Mouse (Mus musculus) Patski (cell line): Measurements from ENCODE around the gene Pim1. TPM values are rescaled to one million over a fixed set of nuclear protein-coding genes. Genes with fewer than 3 reads are reported as not detected.

Experiments used
- ATAC-seq: fragments of 100-300 bp; one replicate; pipeline ENCODE4 v1.8.0; 2021
- CTCF ChIA-PET: fragments of 350-600 bp; sonication (Branson Sonifier 250); formaldehyde crosslinking; loops from one replicate; lab custom pipeline; 2022; ENCODE audit warnings: inconsistent platforms; lab: Charles Lee
- POLR2A ChIA-PET: fragments of 350-600 bp; sonication (Branson Sonifier 250); formaldehyde crosslinking; loops from one replicate; lab custom pipeline; 2022; ENCODE audit warnings: antibody characterized with exemption, inconsistent platforms; lab: Charles Lee
- DNase-seq: peaks from one replicate; pipeline ENCODE4 v3.0.0-alpha.2; 2011; ENCODE audit warnings: low read depth, low spot score
- H3K27me3 ChIP-seq: fragments of 371-371 bp; one replicate; pipeline ENCODE4 v1.5.1; 2021
- CTCF ChIP-seq: fragments of 100-300 bp; IDR thresholded peaks from one replicate; pipeline ENCODE4 v1.5.1; 2021
- in situ Hi-C: fragments of 300-500 bp; cut with MboI; formaldehyde crosslinking; loops from 3 replicates; pipeline ENCODE4 v1.11.1; 2018; ENCODE audit warnings: low pct_unique_long_range_greater_than_20kb, mixed read lengths
- polyA plus RNA-seq: library from polyadenylated mRNA; unstranded; gene quantifications from one replicate; pipeline ENCODE4 v1.2.3, GENCODE M21; 2021

The Pim1 gene
- polyA plus RNA-seq, 1 experiment from 2014 or later = 48.0 TPM

GRCm38 (mm10) chr17:29455411-29456120 is 35.0 kb upstream of the Pim1 start:
- POLR2A ChIA-PET = interaction anchor here (1.0 kb wide), 1 partner anchor 56 kb away, joined by 3 read pairs; no protein-coding TSS in a partner anchor
- TF ChIP-seq CTCF = no peak
- no peaks in the 10 kb centered on the region for H3K27me3 ChIP-seq
- DNase-seq (no peak), ATAC-seq (no peak)
- in situ Hi-C loops = loop anchor here (5.0 kb wide), 1 partner anchor 37 kb away; the partner anchor contains the start of gene Pim1
- CTCF ChIA-PET = interaction anchor here (1.0 kb wide), 1 partner anchor 10 kb away, joined by 3 read pairs; no protein-coding TSS in a partner anchor

DNA sequence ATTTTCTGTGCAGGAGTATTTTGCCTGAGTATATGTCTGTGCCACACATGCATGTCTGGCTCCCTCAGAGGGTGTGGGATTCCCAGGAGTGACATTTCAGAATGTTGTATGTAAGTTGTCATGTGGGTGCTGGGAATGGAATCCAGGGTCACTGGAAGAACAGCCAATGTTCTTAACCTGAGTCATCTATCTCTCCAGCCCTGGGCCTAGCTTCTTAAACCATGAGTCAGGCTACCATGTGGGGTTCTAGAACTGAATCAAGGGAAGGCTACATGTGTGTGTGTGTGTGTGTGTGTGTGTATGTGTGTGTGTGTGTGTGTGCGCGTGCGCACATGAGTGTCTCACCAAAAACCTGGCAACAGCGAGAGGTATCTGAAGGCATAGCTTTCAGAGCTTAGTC is 34.1 kb upstream of the Pim1 start:
- no peaks in the 10 kb centered on the region for H3K27me3 ChIP-seq
- no peak for TF ChIP-seq CTCF
- no peak for DNase-seq
- CTCF ChIA-PET = interaction anchor here (1.2 to 2.8 kb wide), 3 partner anchors 12 to 59 kb away, joined by 4 to 14 read pairs (median 5); no protein-coding TSS in a partner anchor
- POLR2A ChIA-PET = interaction anchor here (2.1 kb wide), 1 partner anchor 35 kb away, joined by 9 read pairs; no protein-coding TSS in a partner anchor
- ATAC-seq = no peak
- in situ Hi-C loops = loop anchor here (5.0 kb wide), 1 partner anchor 36 kb away; the partner anchor contains the start of gene Pim1

GRCm38 (mm10) chr17:29456926-29457325 is 33.6 kb upstream of the Pim1 start:
- ChIA-PET POLR2A (interaction anchor here (2.1 kb wide), 1 partner anchor 35 kb away, joined by 9 read pairs; no protein-coding TSS in a partner anchor), CTCF (interaction anchor here (1.2 to 3.7 kb wide), 4 partner anchors 12 to 60 kb away, joined by 4 to 14 read pairs (median 9); partner anchors contain the start of gene Pim1)
- no peak for TF ChIP-seq CTCF
- ATAC-seq (no peak), DNase-seq (no peak)
- in situ Hi-C loops = loop anchor here (5.0 kb wide), 1 partner anchor 35 kb away; the partner anchor contains the start of gene Pim1
- no peaks in the 10 kb centered on the region for H3K27me3 ChIP-seq

DNA sequence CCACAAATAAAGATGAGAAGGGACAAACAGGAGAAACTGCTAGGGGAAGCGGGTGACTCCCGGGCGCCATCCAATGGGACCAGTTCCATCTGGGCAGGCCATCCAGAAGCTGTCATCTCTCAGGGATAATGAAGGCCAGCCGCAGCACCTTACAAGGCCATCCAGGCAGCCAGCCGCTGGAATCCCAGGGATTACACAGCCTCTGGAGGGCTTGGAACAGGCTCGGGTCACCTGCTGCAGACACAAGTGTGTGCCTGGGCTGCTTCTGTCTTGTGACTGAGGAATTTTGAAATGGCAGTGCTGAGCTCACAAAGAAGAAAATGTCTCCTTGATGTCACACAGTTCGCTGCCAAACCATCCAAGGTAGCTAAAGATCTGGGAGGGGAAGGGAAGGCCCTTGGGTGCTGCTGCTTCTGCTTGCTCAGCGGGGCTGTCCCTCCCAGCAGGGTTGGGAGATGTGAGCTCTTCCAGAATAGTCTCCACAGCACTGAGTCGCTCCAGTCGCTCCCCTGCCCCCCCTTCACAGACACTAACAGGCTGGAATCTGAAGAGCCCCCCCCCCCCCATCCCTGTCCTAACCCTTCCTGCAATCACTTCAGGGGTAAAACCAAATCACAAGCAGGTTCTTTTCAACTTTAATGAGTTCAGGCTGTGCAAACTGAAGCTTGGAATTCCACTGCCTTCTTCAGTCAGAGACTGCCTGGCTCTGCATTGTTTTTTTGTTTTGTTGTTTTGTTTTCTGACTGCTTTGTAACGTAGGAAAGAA is 32.6 kb upstream of the Pim1 start:
- ChIA-PET POLR2A (interaction anchor here (0.6 to 2.1 kb wide), 3 partner anchors 19 to 34 kb away, joined by 3 to 9 read pairs (median 4); no protein-coding TSS in a partner anchor), CTCF (interaction anchor here (1.0 to 3.7 kb wide), 7 partner anchors 11 to 61 kb away, joined by 3 to 14 read pairs (median 4); partner anchors contain the start of gene Pim1)
- ATAC-seq (peak; percentile 46), DNase-seq (no peak)
- H3K27me3 ChIP-seq = no peaks in the 10 kb centered on the region
- TF ChIP-seq CTCF = no peak
- in situ Hi-C loops = loop anchor here (5.0 kb wide), 1 partner anchor 34 kb away; the partner anchor contains the start of gene Pim1

DNA sequence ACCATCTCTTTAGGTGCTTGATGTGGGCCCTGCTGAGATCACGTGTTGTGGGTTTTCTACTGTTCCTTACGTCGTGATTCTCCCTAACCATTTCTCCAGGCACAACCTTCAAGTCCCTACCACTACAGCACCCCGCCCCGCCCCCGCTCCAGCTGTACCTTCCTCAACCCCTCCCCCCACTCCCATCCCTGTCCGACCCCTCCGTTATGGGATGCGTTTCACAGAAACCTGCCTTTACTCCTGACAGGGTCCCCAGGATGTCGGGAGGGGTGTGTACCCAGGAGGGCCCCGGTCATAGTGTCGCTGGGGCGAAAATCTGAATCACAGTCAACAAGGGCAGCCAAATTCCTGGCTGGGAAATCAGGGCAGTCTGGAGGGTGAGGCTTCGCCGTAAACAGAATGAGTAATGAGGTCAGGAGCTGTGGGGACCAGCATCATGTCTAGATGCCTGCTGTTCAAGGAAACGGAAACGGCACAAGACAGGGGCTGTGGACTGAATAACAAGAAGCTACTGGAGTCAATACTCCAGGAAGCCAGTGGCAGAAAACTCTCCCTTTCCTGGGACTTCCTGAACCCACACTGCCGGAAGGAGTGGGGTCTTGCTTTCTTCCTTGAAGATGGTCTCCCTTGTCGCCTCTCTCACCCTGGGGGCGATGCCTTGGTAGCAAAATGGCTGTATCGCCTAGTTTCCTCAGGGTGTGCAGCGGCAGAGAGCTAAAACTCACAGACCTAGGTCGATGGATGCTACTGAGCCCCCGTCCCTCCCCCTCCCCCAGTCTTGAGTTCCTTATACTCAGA is 31.0 kb upstream of the Pim1 start:
- ChIA-PET POLR2A (interaction anchor here (0.6 to 1.8 kb wide), 7 partner anchors 11 to 107 kb away, joined by 3 to 4 read pairs (median 3); no protein-coding TSS in a partner anchor), CTCF (interaction anchor here (1.4 to 3.7 kb wide), 4 partner anchors 10 to 33 kb away, joined by 3 to 13 read pairs (median 6); partner anchors contain the start of gene Pim1)
- in situ Hi-C loops = loop anchor here (5.0 kb wide), 1 partner anchor 33 kb away; the partner anchor contains the start of gene Pim1
- peak; percentile 93 for DNase-seq
- peak; percentile 82 for ATAC-seq
- H3K27me3 ChIP-seq = no peaks in the 10 kb centered on the region
- TF ChIP-seq CTCF = no peak

DNA sequence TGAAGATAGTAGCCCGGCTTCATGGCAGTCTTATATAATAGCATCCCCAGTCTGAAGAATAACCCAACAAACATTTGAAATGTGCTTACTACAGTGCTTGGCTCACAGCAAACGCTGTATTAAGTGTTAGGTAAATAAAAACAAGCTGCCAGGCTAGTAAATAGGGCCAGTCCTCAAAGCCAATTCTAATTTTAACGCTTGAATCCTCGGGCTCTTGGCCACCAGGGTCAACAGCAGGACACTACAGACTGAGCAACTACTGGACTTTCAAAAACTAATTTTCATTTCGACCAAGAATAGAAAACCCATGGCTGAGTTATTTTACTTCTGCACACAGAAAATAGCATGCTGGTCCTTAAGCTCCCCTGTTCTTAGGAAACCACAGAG is 30.4 kb upstream of the Pim1 start:
- H3K27me3 ChIP-seq = no peaks in the 10 kb centered on the region
- no peak for TF ChIP-seq CTCF
- DNase-seq (no peak), ATAC-seq (peak; percentile 37)
- POLR2A ChIA-PET = interaction anchor here (0.7 to 1.4 kb wide), 4 partner anchors 10 to 23 kb away, joined by 3 to 4 read pairs (median 3); no protein-coding TSS in a partner anchor
- CTCF ChIA-PET = interaction anchor here (1.4 to 3.7 kb wide), 4 partner anchors 10 to 32 kb away, joined by 3 to 13 read pairs (median 6); partner anchors contain the start of gene Pim1
- in situ Hi-C loops = no loop called here

DNA sequence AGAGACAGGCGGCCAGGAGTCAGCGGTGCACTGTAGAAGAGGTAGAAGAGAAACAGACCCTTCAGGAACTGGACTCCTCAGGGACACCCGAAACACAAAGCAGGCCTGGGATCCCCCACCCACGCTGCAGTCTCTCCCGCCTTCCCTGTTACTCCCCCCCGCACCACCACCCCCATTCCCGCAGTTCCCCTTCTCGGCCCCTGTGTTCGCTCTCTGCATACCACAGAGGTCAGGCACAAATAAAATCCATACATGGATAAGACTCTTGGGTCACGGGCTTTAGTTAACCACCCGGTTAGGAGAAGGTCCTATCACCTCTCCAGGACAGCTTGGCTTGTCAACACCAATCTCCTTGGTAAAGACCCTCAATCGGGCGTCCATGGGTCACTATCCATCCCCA is 26.9 kb upstream of the Pim1 start:
- H3K27me3 ChIP-seq = no peaks in the 10 kb centered on the region
- POLR2A ChIA-PET = no interaction called here
- DNase-seq = no peak
- CTCF ChIA-PET = no interaction called here
- no peak for TF ChIP-seq CTCF
- in situ Hi-C loops = no loop called here
- no peak for ATAC-seq

- TF ChIP-seq CTCF = no peak
- POLR2A ChIA-PET = no interaction called here
- DNase-seq (no peak), ATAC-seq (no peak)
- CTCF ChIA-PET = no interaction called here
- in situ Hi-C loops = no loop called here
- no peaks in the 10 kb centered on the region for H3K27me3 ChIP-seq
Observed at GRCm38 (mm10) chr17:29464068-29464467, 26.5 kb upstream of the Pim1 start.

DNA sequence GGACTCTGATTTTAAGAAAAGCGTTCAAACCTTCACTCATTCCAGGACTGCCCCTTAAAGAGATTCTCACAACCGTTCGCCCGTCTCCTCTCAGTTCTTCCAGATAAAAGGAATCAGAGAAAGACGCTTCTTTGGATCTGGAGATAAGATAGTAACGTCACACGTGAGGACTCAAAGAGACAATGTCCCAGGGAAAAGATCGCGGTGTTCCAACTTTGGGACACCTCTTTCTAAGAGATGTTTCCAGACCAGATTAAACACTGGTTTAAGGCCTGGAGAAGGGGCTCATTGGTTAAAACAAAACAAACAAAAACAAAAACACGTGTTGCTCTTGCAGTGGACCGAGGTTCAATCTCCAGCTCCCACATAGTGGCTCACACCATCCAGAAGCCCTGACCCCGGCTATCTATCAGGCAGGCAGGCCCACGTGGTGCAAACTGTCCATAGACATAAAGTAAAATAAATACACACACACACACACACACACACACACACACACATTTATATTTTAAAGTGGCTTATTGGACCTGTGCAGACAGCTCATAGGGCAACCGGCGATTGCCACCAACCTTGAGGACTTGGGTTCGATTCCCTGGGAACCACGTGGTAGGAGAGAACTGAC is 25.9 kb upstream of the Pim1 start:
- in situ Hi-C loops = no loop called here
- ATAC-seq (no peak), DNase-seq (no peak)
- ChIA-PET POLR2A (interaction anchor here (1.7 kb wide), 1 partner anchor 27 kb away, joined by 5 read pairs; no protein-coding TSS in a partner anchor), CTCF (no interaction called here)
- H3K27me3 ChIP-seq = no peaks in the 10 kb centered on the region
- no peak for TF ChIP-seq CTCF
